Mouse (Mus musculus): ENCODE results near the gene Nfil3.

Nfil3 gene

GRCm38 (mm10) chr13:52980951-52981421 is at the start of gene Nfil3:
TSS of gene Nfil3 (minus strand) at chr13:52981073.
- peak; percentile 81 for DNase-seq (ENCODE audit: low read depth, low spot score)

GRCm38 (mm10) chr13:53024285-53024684 is 43.4 kb upstream of the Nfil3 start:
- DNase-seq (ENCODE audit: low read depth, low spot score), result no peak

- DNase-seq (ENCODE audit: low read depth, low spot score), result no peak
Observed at GRCm38 (mm10) chr13:53020282-53020681, 39.4 kb upstream of the Nfil3 start.

GRCm38 (mm10) chr13:53019532-53019931 is 38.7 kb upstream of the Nfil3 start:
- peak; percentile 32 for DNase-seq (ENCODE audit: low read depth, low spot score)

GRCm38 (mm10) chr13:53018976-53019375 is 38.1 kb upstream of the Nfil3 start:
- DNase-seq (ENCODE audit: low read depth, low spot score), result no peak

- no peak for DNase-seq (ENCODE audit: low read depth, low spot score)
Observed at GRCm38 (mm10) chr13:53017983-53018382, 37.1 kb upstream of the Nfil3 start.

GRCm38 (mm10) chr13:53017117-53017516 is 36.2 kb upstream of the Nfil3 start:
- no peak for DNase-seq (ENCODE audit: low read depth, low spot score)

- no peak for DNase-seq (ENCODE audit: low read depth, low spot score)
Observed at GRCm38 (mm10) chr13:53011426-53011825, 30.6 kb upstream of the Nfil3 start.

GRCm38 (mm10) chr13:53008489-53009184 is 27.8 kb upstream of the Nfil3 start:
- no peak for DNase-seq (ENCODE audit: low read depth, low spot score)

GRCm38 (mm10) chr13:53007781-53008180 is 26.9 kb upstream of the Nfil3 start:
- DNase-seq (ENCODE audit: low read depth, low spot score), result no peak

- no peak for DNase-seq (ENCODE audit: low read depth, low spot score)
Observed at GRCm38 (mm10) chr13:53003286-53003685, 22.4 kb upstream of the Nfil3 start.

GRCm38 (mm10) chr13:53001511-53001935 is 20.6 kb upstream of the Nfil3 start:
- DNase-seq (ENCODE audit: low read depth, low spot score), result peak; percentile 19

GRCm38 (mm10) chr13:53000481-53000880 is 19.6 kb upstream of the Nfil3 start:
- peak; percentile 18 for DNase-seq (ENCODE audit: low read depth, low spot score)

GRCm38 (mm10) chr13:52998541-52998940 is 17.7 kb upstream of the Nfil3 start:
- peak; percentile 72 for DNase-seq (ENCODE audit: low read depth, low spot score)

- DNase-seq (ENCODE audit: low read depth, low spot score), result no peak
Observed at GRCm38 (mm10) chr13:52997806-52998205, 16.9 kb upstream of the Nfil3 start.

GRCm38 (mm10) chr13:52996201-52996600 is 15.3 kb upstream of the Nfil3 start:
- no peak for DNase-seq (ENCODE audit: low read depth, low spot score)

GRCm38 (mm10) chr13:52994197-52994881 is 13.5 kb upstream of the Nfil3 start:
- DNase-seq (ENCODE audit: low read depth, low spot score), result no peak

GRCm38 (mm10) chr13:52990139-52990538 is 9.3 kb upstream of the Nfil3 start:
- no peak for DNase-seq (ENCODE audit: low read depth, low spot score)

GRCm38 (mm10) chr13:52989005-52989404 is 8.1 kb upstream of the Nfil3 start:
- DNase-seq (ENCODE audit: low read depth, low spot score), result no peak

- no peak for DNase-seq (ENCODE audit: low read depth, low spot score)
Observed at GRCm38 (mm10) chr13:52987880-52988279, 7.0 kb upstream of the Nfil3 start.

GRCm38 (mm10) chr13:52986215-52986780 is 5.4 kb upstream of the Nfil3 start:
- DNase-seq (ENCODE audit: low read depth, low spot score), result no peak

- DNase-seq (ENCODE audit: low read depth, low spot score), result peak; percentile 30
Observed at GRCm38 (mm10) chr13:52985508-52986214, 4.8 kb upstream of the Nfil3 start.
